25 mouse cellular contexts compared by ENCODE assay signal in the genomic region with DNA sequence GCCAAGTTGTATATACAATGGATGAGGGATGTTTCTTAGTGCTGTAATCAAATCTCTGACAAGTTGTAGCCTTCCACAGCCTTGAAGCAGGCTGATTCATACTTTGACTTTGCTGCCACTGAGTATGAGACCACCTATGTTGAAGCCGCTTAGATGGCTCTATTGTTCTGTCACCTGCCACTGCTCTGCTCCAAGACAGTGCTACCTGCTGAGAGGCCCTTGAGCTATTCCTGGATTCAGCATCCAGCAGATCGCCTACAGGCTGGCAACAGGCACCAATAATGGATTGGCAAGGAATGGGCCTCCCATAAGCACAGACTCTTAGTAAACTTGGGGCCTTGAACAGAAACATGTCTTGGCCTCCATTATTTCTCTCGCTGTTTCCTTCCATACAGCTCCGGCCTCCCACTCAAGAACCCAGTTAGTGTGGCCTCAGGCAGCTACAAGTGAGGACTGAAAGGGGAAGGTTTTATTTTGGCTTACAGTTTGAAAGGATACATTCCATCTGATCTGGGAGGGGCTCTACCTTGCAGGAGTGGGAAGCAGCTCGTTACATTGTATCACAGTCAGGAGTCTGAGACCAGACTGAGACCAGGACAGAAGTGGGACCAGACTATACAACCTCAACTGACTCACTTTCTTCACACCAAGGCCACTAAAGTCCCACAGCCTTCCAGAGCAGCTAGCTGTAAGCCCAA. TPM values are rescaled to one million over a fixed set of nuclear protein-coding genes. Genes with fewer than 3 reads are reported as not detected.
"Had no signal": no experiment of that assay in that cellular context is flagged by ENCODE, and none has a peak within 500 bp of the region (broad histone marks: within the 10 kb centered on the region; RNA-seq: fewer than 3 reads in every experiment).

No protein-coding gene starts in this region.

- H3K27ac ChIP-seq: liver, embryonic 15.5 days; lung, embryonic 15.5 days; midbrain, embryonic 10.5 days; midbrain, embryonic 12.5 days; neural tube, embryonic 12.5 days; stomach, embryonic 15.5 days; stomach, postnatal 0 days had no signal

- H3K4me2 ChIP-seq: liver, embryonic 15.5 days; lung, embryonic 15.5 days; midbrain, embryonic 12.5 days; neural tube, embryonic 12.5 days; stomach, embryonic 15.5 days had no signal

- H3K9ac ChIP-seq: liver, embryonic 15.5 days; liver, postnatal 0 days; lung, embryonic 15.5 days; midbrain, embryonic 12.5 days; neural tube, embryonic 12.5 days; stomach, embryonic 15.5 days had no signal

- H3K9me3 ChIP-seq: liver, embryonic 15.5 days; lung, embryonic 15.5 days; midbrain, embryonic 10.5 days; midbrain, embryonic 12.5 days; neural tube, embryonic 12.5 days; stomach, embryonic 15.5 days had no signal

- H3K4me1 ChIP-seq: midbrain, embryonic 12.5 days; neural tube, embryonic 12.5 days; stomach, embryonic 15.5 days had no signal

- DNase-seq: liver, postnatal 0 days; lung, adult 2 months; lung, postnatal 14 days; lung, postnatal 4 days; midbrain, embryonic 14.5 days; right cerebral cortex, postnatal 14 days; thymus, postnatal 14 days; thymus, postnatal 36 days had no signal

- H3K27me3 ChIP-seq: liver, embryonic 15.5 days; lung, embryonic 15.5 days; midbrain, embryonic 12.5 days; neural tube, embryonic 12.5 days; stomach, embryonic 15.5 days had no signal

- H3K4me3 ChIP-seq: liver, embryonic 15.5 days; lung, embryonic 15.5 days; midbrain, embryonic 10.5 days; midbrain, embryonic 12.5 days; myocyte; neural tube, embryonic 12.5 days; stomach, embryonic 15.5 days had no signal

- ATAC-seq: liver, postnatal 0 days; lung, postnatal 0 days; midbrain, embryonic 16.5 days had no signal

- H3K36me3 ChIP-seq: lung, embryonic 15.5 days; neural tube, embryonic 12.5 days; stomach, embryonic 15.5 days had no signal

RNA-seq across cellular contexts. Expression of a gene that starts 20.1 kb away (rescaled TPM):
- total RNA-seq: megakaryocyte, adult 5-6 weeks; neutrophil, adult 5-6 weeks had no signal
- polyA plus RNA-seq: liver, embryonic 15.5 days; liver, postnatal 0 days; lung, embryonic 15.5 days; midbrain, embryonic 10.5 days; midbrain, embryonic 12.5 days; midbrain, embryonic 14.5 days; midbrain, embryonic 16.5 days; myocyte; stomach, embryonic 15.5 days; stomach, postnatal 0 days; testis, adult 2 months; thymus, postnatal 0 days had no signal

RNA-seq across cellular contexts. Expression of a gene that starts 34.0 kb away (rescaled TPM):
- total RNA-seq: megakaryocyte, adult 5-6 weeks; megakaryocyte-erythroid progenitor cell, adult 5-6 weeks; neutrophil, adult 5-6 weeks had no signal
- polyA plus RNA-seq: liver, embryonic 15.5 days; liver, postnatal 0 days; lung, adult 2 months; lung, embryonic 15.5 days; lung, postnatal 0 days; midbrain, embryonic 10.5 days; midbrain, embryonic 12.5 days; midbrain, embryonic 14.5 days; midbrain, embryonic 16.5 days; myocyte; neural tube, embryonic 12.5 days; neural tube, embryonic 14.5 days; spleen, adult 2 months; stomach, postnatal 0 days; thymus, postnatal 0 days had no signal

RNA-seq across cellular contexts. Expression of a gene that starts 38.4 kb away (rescaled TPM):
- total RNA-seq: megakaryocyte, adult 5-6 weeks; megakaryocyte-erythroid progenitor cell, adult 5-6 weeks; neutrophil, adult 5-6 weeks had no signal
- polyA plus RNA-seq: lung, adult 2 months; lung, embryonic 15.5 days; lung, postnatal 0 days; midbrain, embryonic 10.5 days; midbrain, embryonic 12.5 days; midbrain, embryonic 14.5 days; midbrain, embryonic 16.5 days; myocyte; spleen, adult 2 months; stomach, postnatal 0 days; testis, adult 2 months had no signal

RNA-seq across cellular contexts. Expression of a gene that starts 38.4 kb away (rescaled TPM):
- total RNA-seq: megakaryocyte, adult 5-6 weeks; megakaryocyte-erythroid progenitor cell, adult 5-6 weeks; neutrophil, adult 5-6 weeks had no signal
- polyA plus RNA-seq: liver, embryonic 15.5 days; liver, postnatal 0 days; lung, adult 2 months; lung, embryonic 15.5 days; midbrain, embryonic 10.5 days; midbrain, embryonic 12.5 days; midbrain, embryonic 14.5 days; midbrain, embryonic 16.5 days; myocyte; neural tube, embryonic 14.5 days; spleen, adult 2 months; stomach, embryonic 15.5 days; stomach, postnatal 0 days; testis, adult 2 months; thymus, postnatal 0 days had no signal
